Mouse (Mus musculus) testis, adult 2 months (tissue): ENCODE data around the gene Gstm1.
"Not testable (repeated sequence)": the region's sequence is repeated elsewhere in the genome, so short reads cannot be mapped to it uniquely, and the experiment has no call there.

Source experiments
- CTCF ChIP-seq: fragments of 200-500 bp; IDR thresholded peaks from 2 replicates; pipeline ENCODE4 v1.5.1; 2012; ENCODE audit warnings: low read depth, mild to moderate bottlenecking, inconsistent platforms, low read length, moderate library complexity; ENCODE audit not compliant: control insufficient read depth, insufficient read depth, insufficient replicate concordance
- POLR2A ChIP-seq: fragments of 200-500 bp; IDR thresholded peaks from 2 replicates; pipeline ENCODE4 v1.6.1; 2012; ENCODE audit warnings: low read depth, mild to moderate bottlenecking, inconsistent platforms, low read length, moderate library complexity; ENCODE audit not compliant: control insufficient read depth

GRCm38 (mm10) chr3:108016468-108016867 is 1.3 kb downstream of the Gstm1 start:
- TF ChIP-seq POLR2A, CTCF: not testable (repeated sequence)
